Mouse (Mus musculus) right cerebral cortex, adult 18-20 months (tissue): Measurements from ENCODE around the gene Zfp994.
"Not testable (repeated sequence)": the region's sequence is repeated elsewhere in the genome, so short reads cannot be mapped to it uniquely, and the experiment has no call there.

Experiments used
- DNase-seq: peaks from one replicate; pipeline ENCODE4 v3.0.0; 2022; ENCODE audit warnings: mixed read lengths

Gene Zfp994

GRCm38 (mm10) chr17:22225422-22226012, at the start of gene Zfp994:
Gene Zfp994, minus strand, starts transcription at chr17:22225616.
- DNase-seq = peak; percentile 97

DNA sequence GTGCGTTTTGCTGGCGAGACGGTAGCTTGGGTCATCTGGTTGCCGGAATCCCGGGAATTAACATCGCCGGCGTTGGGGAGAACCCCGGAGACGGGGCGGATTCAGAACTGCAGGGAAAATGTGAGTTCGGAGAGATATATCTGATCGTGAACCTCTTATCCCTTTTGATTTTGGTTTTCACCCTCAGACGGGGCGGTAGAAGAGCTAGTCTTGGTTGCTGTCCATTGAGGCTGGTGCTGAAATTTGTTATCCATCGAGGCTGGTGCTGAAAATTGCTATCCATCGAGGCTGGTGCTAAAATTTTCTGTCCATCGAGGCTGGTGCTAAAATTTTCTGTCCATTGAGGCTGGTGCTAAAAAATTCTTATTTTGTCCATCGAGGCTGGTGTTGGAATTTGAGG, 5.3 kb upstream of the Zfp994 start:
- DNase-seq = not testable (repeated sequence)

DNA sequence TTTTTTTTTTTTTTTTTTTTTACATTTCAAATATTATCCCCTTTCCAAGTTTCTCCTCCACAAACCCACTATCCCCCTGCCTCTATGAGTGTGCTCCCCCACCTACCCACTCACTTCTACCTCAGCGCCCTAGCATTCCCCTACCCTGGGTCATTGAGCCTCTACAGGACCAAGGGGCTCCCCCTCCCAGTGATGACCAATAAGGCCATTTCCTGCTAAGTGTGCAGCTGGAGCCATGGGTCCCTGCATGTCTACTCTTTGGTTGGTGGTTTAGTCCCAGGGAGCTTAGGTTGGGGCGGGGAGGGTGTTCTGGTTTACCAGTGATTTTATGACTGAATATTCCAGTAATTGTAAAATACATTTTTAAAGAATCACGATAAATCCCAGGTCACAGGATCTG, 401 bp downstream of the Zfp994 start:
- DNase-seq = peak; percentile 1

DNA sequence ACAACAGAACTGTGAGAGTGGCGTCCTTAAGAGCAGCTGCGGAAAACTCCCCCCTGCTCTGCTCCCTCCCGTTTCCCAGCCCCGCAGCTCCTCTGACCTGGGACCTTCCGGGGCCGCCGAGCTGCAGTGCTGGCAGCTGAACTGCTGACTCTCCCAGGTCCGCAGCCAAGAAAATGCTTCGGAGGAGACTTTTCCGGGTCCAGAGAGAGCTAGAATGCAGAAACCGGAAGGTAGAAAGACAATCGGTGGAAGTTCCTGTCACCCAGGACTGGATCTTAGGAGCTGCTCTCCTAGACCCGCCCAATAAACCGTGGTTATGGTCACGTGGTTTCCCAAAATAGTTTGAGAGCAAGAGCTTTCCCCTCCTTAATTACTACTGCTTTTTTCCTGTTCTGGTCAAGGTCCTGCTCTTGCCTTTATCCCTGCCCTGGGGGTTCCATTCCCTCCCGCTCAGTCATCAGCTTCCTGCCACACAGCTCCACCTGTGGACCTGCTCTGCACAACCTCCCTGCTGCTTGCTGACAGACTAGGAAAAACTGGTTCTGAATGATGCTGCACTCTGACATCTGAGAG, 59.6 kb downstream of the Zfp994 start, which contains the start of gene Zfp947:
Gene Zfp947, minus strand, starts transcription at position 469 of the 573 bp plus-strand sequence.
- DNase-seq = peak; percentile 3

- not testable (repeated sequence) for DNase-seq
These were observed 60.1 kb downstream of the Zfp994 start for GRCm38 (mm10) chr17:22165304-22165703.

- DNase-seq = not testable (repeated sequence)
These were observed 71.5 kb downstream of the Zfp994 start for GRCm38 (mm10) chr17:22153951-22154350.
